Mouse (Mus musculus) heart, adult 11 months (tissue): Measurements from ENCODE around the gene Ccr6.

ENCODE experiments used
- DNase-seq: peaks from one replicate; pipeline ENCODE4 v3.0.0; 2022

Gene Ccr6

GRCm38 (mm10) chr17:8235743-8236142 is at the start of gene Ccr6:
Gene Ccr6 (plus strand): TSS chr17:8236043.
- no peak for DNase-seq

GRCm38 (mm10) chr17:8193678-8194077 is 42.2 kb upstream of the Ccr6 start:
- DNase-seq, result no peak

- peak; percentile 91 for DNase-seq
These were observed 40.0 kb upstream of the Ccr6 start for GRCm38 (mm10) chr17:8195685-8196376.

- DNase-seq, result no peak
These were observed 38.2 kb upstream of the Ccr6 start for GRCm38 (mm10) chr17:8197652-8198051.

GRCm38 (mm10) chr17:8199067-8199935 is 36.5 kb upstream of the Ccr6 start:
- DNase-seq, result peak; percentile 92

GRCm38 (mm10) chr17:8199936-8200330 is 35.9 kb upstream of the Ccr6 start:
- peak; percentile 81 for DNase-seq

- no peak for DNase-seq
These were observed 32.4 kb upstream of the Ccr6 start for GRCm38 (mm10) chr17:8203487-8203886.

GRCm38 (mm10) chr17:8205221-8205631 is 30.6 kb upstream of the Ccr6 start:
- DNase-seq, result peak; percentile 71

GRCm38 (mm10) chr17:8206691-8207090 is 29.2 kb upstream of the Ccr6 start:
- peak; percentile 58 for DNase-seq

- peak; percentile 25 for DNase-seq
These were observed 26.1 kb upstream of the Ccr6 start for GRCm38 (mm10) chr17:8209696-8210095.

GRCm38 (mm10) chr17:8210170-8210569 is 25.7 kb upstream of the Ccr6 start:
- no peak for DNase-seq

- DNase-seq, result no peak
These were observed 25.2 kb upstream of the Ccr6 start for GRCm38 (mm10) chr17:8210675-8211074.

GRCm38 (mm10) chr17:8211399-8211798 is 24.4 kb upstream of the Ccr6 start:
- no peak for DNase-seq

- no peak for DNase-seq
These were observed 21.5 kb upstream of the Ccr6 start for GRCm38 (mm10) chr17:8214369-8214768.

- peak; percentile 83 for DNase-seq
These were observed 20.7 kb upstream of the Ccr6 start for GRCm38 (mm10) chr17:8215016-8215745.

GRCm38 (mm10) chr17:8223225-8223624 is 12.6 kb upstream of the Ccr6 start:
- DNase-seq, result no peak

- no peak for DNase-seq
These were observed 11.8 kb upstream of the Ccr6 start for GRCm38 (mm10) chr17:8224072-8224471.

- DNase-seq, result peak; percentile 92
These were observed 10.7 kb upstream of the Ccr6 start for GRCm38 (mm10) chr17:8225166-8225565.

GRCm38 (mm10) chr17:8225746-8226145 is 10.1 kb upstream of the Ccr6 start:
- no peak for DNase-seq

GRCm38 (mm10) chr17:8228622-8229021 is 7.2 kb upstream of the Ccr6 start:
- no peak for DNase-seq

- no peak for DNase-seq
These were observed 6.2 kb upstream of the Ccr6 start for GRCm38 (mm10) chr17:8229607-8230006.

- peak; percentile 94 for DNase-seq
These were observed 3.8 kb upstream of the Ccr6 start for GRCm38 (mm10) chr17:8232089-8232488.

GRCm38 (mm10) chr17:8233618-8234214 is 2.1 kb upstream of the Ccr6 start:
- no peak for DNase-seq
